Comparison of ENCODE assay signal across 1 mouse cellular context in the genomic region with DNA sequence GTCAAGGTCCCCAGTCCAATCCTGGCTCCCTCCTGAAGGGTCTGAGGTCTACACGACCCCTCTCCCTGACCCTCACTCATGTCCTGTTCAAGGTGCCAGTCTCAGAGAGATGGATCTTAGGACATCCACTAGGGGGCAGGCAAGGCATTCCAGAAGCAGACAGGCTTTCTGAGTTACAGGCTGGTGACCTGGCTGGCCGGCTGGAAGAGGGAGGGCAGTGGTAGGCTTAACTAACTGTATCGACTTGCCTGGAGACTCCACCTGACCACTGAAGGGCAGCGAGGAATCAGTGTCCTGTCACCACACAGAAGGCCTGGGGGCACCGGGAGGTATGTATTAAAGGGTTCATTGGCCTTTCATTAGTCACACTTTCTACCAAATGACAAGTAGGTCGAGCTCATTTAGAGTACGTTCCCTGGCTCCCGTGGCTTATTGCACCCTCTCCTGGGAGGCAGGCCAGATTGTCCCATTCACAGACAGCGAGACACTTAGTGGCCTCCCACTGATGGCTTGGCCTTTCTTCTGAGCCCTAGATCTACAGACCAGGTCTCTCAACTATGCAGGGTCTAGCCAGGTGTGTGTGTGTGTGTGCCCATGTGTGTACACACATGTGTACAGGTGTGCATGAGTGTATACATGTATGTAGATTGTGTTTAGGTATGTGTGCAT.
TF ChIP-seq lines count a peak whose summit lies in the region.

No protein-coding gene starts in this region.

TF ChIP-seq in CH12.LX, 34 proteins besides CTCF, POLR2A, EP300 and RAD21:
- TF ChIP-seq CHD1 (IDR thresholded peaks at IDR 0.05; ENCODE audit: low read depth, low read length) (no peak), IRF4 (IDR thresholded peaks at IDR 0.05; ENCODE audit: low read depth, low read length) (peak; percentile 63; the same call in 1 of the 2 replicates), USF2 (conservative IDR thresholded peaks at IDR 0.05; ENCODE audit: low read depth, low read length) (no peak), RCOR1 (conservative IDR thresholded peaks at IDR 0.05; ENCODE audit: low read depth, low read length) (no peak), MEF2A (IDR thresholded peaks at IDR 0.05; ENCODE audit: borderline replicate concordance, low read depth, low read length) (peak; percentile 26; the same call in 1 of the 2 replicates), ZMIZ1 (IDR thresholded peaks at IDR 0.05; ENCODE audit: low read depth, low read length) (no peak), KAT2A (IDR thresholded peaks at IDR 0.05; ENCODE audit: insufficient replicate concordance, low read length) (no peak), SIN3A (IDR thresholded peaks at IDR 0.05; ENCODE audit: low read length) (peak; percentile 74), ETS1 (conservative IDR thresholded peaks at IDR 0.05; ENCODE audit: low read depth, low read length) (no peak), TCF12 (IDR thresholded peaks at IDR 0.05; ENCODE audit: low read depth, low read length) (peak; percentile 42; the same call in 1 of the 2 replicates), UBTF (IDR thresholded peaks at IDR 0.05; ENCODE audit: low read depth, low read length) (no peak), MAX (IDR thresholded peaks at IDR 0.05; ENCODE audit: low read length) (no peak), NELFE (IDR thresholded peaks at IDR 0.05; ENCODE audit: low read depth, low read length) (peak; percentile 62; the same call in 1 of the 2 replicates), BHLHE40 (IDR thresholded peaks at IDR 0.05; ENCODE audit: low read depth, low read length) (0 out of 2 replicates have a peak, but pooled peaks have one; percentile 41), SMC3 (IDR thresholded peaks at IDR 0.05; ENCODE audit: low read depth, low read length) (peak; percentile 100), ZKSCAN1 (IDR thresholded peaks at IDR 0.05; ENCODE audit: borderline replicate concordance, low read depth, low read length) (no peak), MXI1 (IDR thresholded peaks at IDR 0.05; ENCODE audit: low read depth, low read length) (no peak), HCFC1 (IDR thresholded peaks at IDR 0.05; ENCODE audit: low read depth, low read length) (no peak), CHD2 (IDR thresholded peaks at IDR 0.05; ENCODE audit: low read length) (no peak), USF1 (IDR thresholded peaks at IDR 0.05; ENCODE audit: low read depth, low read length) (no peak), ZC3H11A (IDR thresholded peaks at IDR 0.05; ENCODE audit: low read depth, low read length) (peak; percentile 99), NRF1 (IDR thresholded peaks at IDR 0.05; ENCODE audit: low read depth, low read length) (peak; percentile 42; the same call in 1 of the 2 replicates), MAFK (IDR thresholded peaks at IDR 0.05; ENCODE audit: insufficient replicate concordance, low read length) (no peak), MAZ (IDR thresholded peaks at IDR 0.05; ENCODE audit: low read depth, low read length) (0 out of 2 replicates have a peak, but pooled peaks have one; percentile 50), PAX5 (IDR thresholded peaks at IDR 0.05; ENCODE audit: low read length) (no peak), ELF1 (IDR thresholded peaks at IDR 0.05; ENCODE audit: low read depth, low read length) (peak; percentile 31; the same call in 1 of the 2 replicates), JUN (IDR thresholded peaks at IDR 0.05; ENCODE audit: insufficient read depth, low read depth, low read length) (no peak), E2F4 (IDR thresholded peaks at IDR 0.05; ENCODE audit: insufficient replicate concordance, low read depth, low read length) (no peak), MYC (IDR thresholded peaks at IDR 0.05; ENCODE audit: low read depth, low read length) (0 out of 2 replicates have a peak, but pooled peaks have one; percentile 30), ZNF384 (IDR thresholded peaks at IDR 0.05; ENCODE audit: low read depth, low read length) (no peak), GABPA (IDR thresholded peaks at IDR 0.05; ENCODE audit: insufficient replicate concordance, low read depth, low read length) (no peak), JUND (conservative IDR thresholded peaks at IDR 0.05; ENCODE audit: low read depth, low read length) (no peak), POLR2AphosphoS2 (IDR thresholded peaks at IDR 0.05; ENCODE audit: low read depth, low read length) (no peak), TBP (conservative IDR thresholded peaks at IDR 0.05; ENCODE audit: low read depth, low read length) (no peak)
